Mouse (Mus musculus) stomach, postnatal 0 days (tissue): ENCODE data around the gene Entpd8.

Source experiments
- CTCF ChIP-seq: IDR thresholded peaks from 2 replicates; pipeline ENCODE4 v1.5.1; 2016; ENCODE audit warnings: antibody characterized with exemption, low read depth, mild to moderate bottlenecking, moderate library complexity
- EP300 ChIP-seq: optimal IDR thresholded peaks from 2 replicates; pipeline ENCODE3; 2016; ENCODE audit warnings: antibody characterized with exemption

DNA sequence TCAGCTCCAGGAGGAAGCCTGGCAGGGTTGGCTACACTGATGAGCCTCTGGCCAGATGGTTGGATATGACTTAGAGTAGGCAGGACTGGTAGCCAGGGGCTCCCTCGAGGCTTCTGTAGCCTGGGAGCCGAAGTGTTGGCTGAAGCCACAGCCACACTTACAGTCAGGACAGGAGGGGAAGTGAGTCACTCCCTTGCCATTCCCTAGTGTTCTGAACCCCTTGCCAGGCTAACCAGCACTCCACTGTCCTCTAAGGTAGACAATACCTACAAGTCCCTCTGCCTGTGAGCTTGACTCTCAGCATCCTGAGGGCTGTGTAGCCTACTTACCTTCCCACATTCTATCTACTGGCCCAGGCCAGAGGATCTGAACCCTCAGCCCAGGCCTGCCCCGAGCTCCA, 44.3 kb downstream of the Entpd8 start:
- no peak for TF ChIP-seq EP300
- TF ChIP-seq CTCF: no peak
